Mouse (Mus musculus) layer of hippocampus, postnatal 10 days (tissue): ENCODE data around the gene Dars. TPM values are rescaled to one million over a fixed set of nuclear protein-coding genes. Genes with fewer than 3 reads are reported as not detected.
A peak's percentile ranks its signal among the peaks of the same experiment; 100 is the strongest.

Experiments used
- DNase-seq, 2 experiments: peaks; one replicate each; pipeline ENCODE4 v3.0.0; 2021; ENCODE audit warnings: low spot score in 2 of 2
- long read RNA-seq: library from polyadenylated mRNA; stranded (forward); transcript quantifications from one replicate; pipeline ENCODE4 v2.0.0, GENCODE M21; 2023
- total RNA-seq, 2 experiments: library from RNA; stranded (reverse); gene quantifications; 2 replicates each; pipeline ENCODE4 v1.2.3; 2021

Gene Dars
- 10 to 100 TPM; 70.2 to 77.2 TPM for total RNA-seq
- long read RNA-seq, transcript Dars-201 (16 exons, 2,175 nt): major isoform, 86 of 97 reads
- long read RNA-seq, partial matches to known transcripts: 7 of 97 reads
- long read RNA-seq, other reads (novel, unspliced or antisense): 4 of 97 reads

GRCm38 (mm10) chr1:128416584-128417532, at the start of gene Dars:
Gene Dars (minus strand): TSS chr1:128417368.
- DNase-seq: peak; percentile 93

GRCm38 (mm10) chr1:128466828-128467227, 49.7 kb upstream of the Dars start:
- no peak for DNase-seq

- DNase-seq: no peak
Measured at GRCm38 (mm10) chr1:128463478-128463877, 46.3 kb upstream of the Dars start.

- no peak for DNase-seq
Measured at GRCm38 (mm10) chr1:128462389-128462788, 45.2 kb upstream of the Dars start.

GRCm38 (mm10) chr1:128460780-128461179, 43.6 kb upstream of the Dars start:
- no peak for DNase-seq

GRCm38 (mm10) chr1:128459439-128459838, 42.3 kb upstream of the Dars start:
- no peak for DNase-seq

GRCm38 (mm10) chr1:128459011-128459410, 41.8 kb upstream of the Dars start:
- no peak for DNase-seq

GRCm38 (mm10) chr1:128456844-128457445, 39.8 kb upstream of the Dars start:
- peak in 1 of 2 experiments; percentile 39 for DNase-seq

- DNase-seq: no peak
Measured at GRCm38 (mm10) chr1:128456271-128456670, 39.1 kb upstream of the Dars start.

GRCm38 (mm10) chr1:128452210-128452609, 35.0 kb upstream of the Dars start:
- DNase-seq: no peak

- DNase-seq: no peak
Measured at GRCm38 (mm10) chr1:128451183-128451582, 34.0 kb upstream of the Dars start.

GRCm38 (mm10) chr1:128447206-128447902, 30.2 kb upstream of the Dars start:
- DNase-seq: no peak

GRCm38 (mm10) chr1:128443890-128444839, 27.0 kb upstream of the Dars start:
- peak; percentile 16 to 28 for DNase-seq

GRCm38 (mm10) chr1:128441129-128441473, 23.9 kb upstream of the Dars start:
- peak; percentile 10 to 22 for DNase-seq

GRCm38 (mm10) chr1:128440386-128441128, 23.4 kb upstream of the Dars start:
- no peak for DNase-seq

- DNase-seq: no peak
Measured at GRCm38 (mm10) chr1:128439618-128440017, 22.4 kb upstream of the Dars start.

GRCm38 (mm10) chr1:128438526-128438925, 21.4 kb upstream of the Dars start:
- DNase-seq: no peak

GRCm38 (mm10) chr1:128437276-128437675, 20.1 kb upstream of the Dars start:
- no peak for DNase-seq

- DNase-seq: no peak
Measured at GRCm38 (mm10) chr1:128436015-128436414, 18.8 kb upstream of the Dars start.

- DNase-seq: no peak
Measured at GRCm38 (mm10) chr1:128435551-128435950, 18.4 kb upstream of the Dars start.
